Mouse (Mus musculus) lung, postnatal 0 days (tissue): ENCODE data around the gene Tnks1bp1. TPM values are rescaled to one million over a fixed set of nuclear protein-coding genes. Genes with fewer than 3 reads are reported as not detected.

Experiments used
- ATAC-seq: fragments of 200-750 bp; cut with Nextera tagmentation; 2 replicates; pipeline ENCODE4 v1.8.0; 2017; ENCODE audit warnings: moderate library complexity
- DNase-seq: peaks from one replicate; pipeline ENCODE4 v3.0.0-alpha.2; 2016; ENCODE audit warnings: low spot score
- H3K27ac ChIP-seq: fragments of 300-500 bp; sonication (generic); 2 replicates; pipeline ENCODE4 v1.5.1; 2014; ENCODE audit warnings: antibody characterized with exemption, mild to moderate bottlenecking, low read length, mixed read lengths
- H3K27me3 ChIP-seq: fragments of 300-500 bp; sonication (generic); replicated peaks from 2 replicates; pipeline ENCODE4 v1.6.1; 2014; ENCODE audit warnings: low read length, mixed read lengths; ENCODE audit not compliant: insufficient read depth
- H3K36me3 ChIP-seq: fragments of 300-500 bp; sonication (generic); 2 replicates; pipeline ENCODE4 v1.6.1; 2014; ENCODE audit warnings: low read length, mixed read lengths; ENCODE audit not compliant: insufficient read depth
- H3K4me1 ChIP-seq: fragments of 300-500 bp; sonication (generic); 2 replicates; pipeline ENCODE4 v1.6.1; 2014; ENCODE audit warnings: antibody characterized with exemption, low read depth, low read length, mixed read lengths; ENCODE audit not compliant: insufficient read depth
- H3K4me2 ChIP-seq: fragments of 300-500 bp; sonication (generic); replicated peaks from 2 replicates; pipeline ENCODE4 v1.6.1; 2014; ENCODE audit warnings: low read depth, mild to moderate bottlenecking, low read length, moderate library complexity, mixed read lengths
- H3K4me3 ChIP-seq: fragments of 300-500 bp; sonication (generic); 2 replicates; pipeline ENCODE4 v1.5.1; 2014; ENCODE audit warnings: low read depth, low read length
- H3K9ac ChIP-seq: fragments of 300-500 bp; sonication (generic); replicated peaks from 2 replicates; pipeline ENCODE4 v1.6.1; 2014; ENCODE audit warnings: low read depth, mild to moderate bottlenecking
- H3K9me3 ChIP-seq: fragments of 300-500 bp; sonication (generic); 2 replicates; pipeline ENCODE4 v1.6.1; 2016; ENCODE audit warnings: low read length, mixed read lengths
- CTCF ChIP-seq: IDR thresholded peaks from 2 replicates; pipeline ENCODE4 v1.5.1; 2016; ENCODE audit warnings: antibody characterized with exemption, mild to moderate bottlenecking
- EP300 ChIP-seq: IDR thresholded peaks from 2 replicates; pipeline ENCODE4 v1.6.1; 2016; ENCODE audit warnings: antibody characterized with exemption, mild to moderate bottlenecking, control low read depth
- WGBS: fragments of 180-500 bp; shearing (Covaris S2); extraction: QIAGEN DNeasy Blood & Tissue Kit; methylation state at CpG from one replicate; pipeline ENCODE4 v1.1.7; 2014; 5-methylcytosine and 5-hydroxymethylcytosine counted together
- polyA plus RNA-seq: library from polyadenylated mRNA; unstranded; fragments of >200 nt; fragmentation: Nextera tagmentation; extraction: Ambion mirVana; gene quantifications from 2 replicates; pipeline ENCODE4 v1.2.1, GENCODE M21; 2015

Tnks1bp1 gene
- polyA plus RNA-seq, 1 experiment from 2014 or later, result 40.3 TPM

DNA sequence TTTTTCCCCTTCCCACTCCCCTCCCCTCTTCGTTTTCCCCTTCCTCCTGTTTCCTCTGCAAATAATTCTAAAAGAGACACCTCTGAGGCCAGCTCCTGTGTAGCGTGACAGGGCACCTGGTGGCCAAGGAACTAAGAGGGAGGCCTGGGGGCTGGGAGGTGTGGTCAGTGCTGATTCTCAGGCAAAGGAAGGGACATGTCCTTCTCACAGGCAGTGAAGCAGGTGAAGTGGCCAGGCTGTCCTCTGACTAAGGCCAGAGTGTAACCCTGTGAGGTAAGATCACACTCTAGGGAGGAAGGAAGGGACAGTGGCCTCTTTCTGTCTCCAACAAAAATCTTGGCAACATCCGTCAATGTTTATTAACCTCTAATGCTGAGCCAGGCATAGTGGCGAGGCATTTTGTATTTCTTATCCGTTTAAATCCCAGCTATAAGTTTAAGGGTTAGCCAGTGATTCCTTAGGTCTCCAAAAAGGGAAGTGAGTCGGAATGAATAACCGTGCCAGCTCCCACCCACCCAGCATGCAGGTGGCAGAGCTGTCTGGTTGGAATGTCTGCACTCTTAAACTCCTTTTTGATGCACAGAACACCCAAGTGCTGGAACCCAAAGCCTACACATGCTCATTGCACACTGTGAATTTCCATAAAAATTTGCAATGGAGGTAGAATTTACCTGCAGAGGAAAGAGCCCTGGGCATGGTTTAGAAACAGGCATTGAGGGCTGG lies 58.4 kb downstream of the Tnks1bp1 start:
- DNase-seq, result peak; percentile 39
- Histone ChIP-seq H3K9me3 (no peaks in the 10 kb centered on the region), H3K4me3 (no peak overlapping the region), H3K27ac (peak overlapping the region; percentile 77), H3K4me2 (peak overlapping the region; percentile 17), H3K27me3 (no peaks in the 10 kb centered on the region), H3K9ac (0 out of 2 replicates have a peak overlapping the region, but pooled peaks have one; percentile 12), H3K36me3 (no peaks in the 10 kb centered on the region), H3K4me1 (peaks cover 14% of the 10 kb centered on the region; the same call in 1 of the 2 replicates)
- no peak for TF ChIP-seq EP300
- no peak for TF ChIP-seq CTCF
- ATAC-seq, result peak; percentile 54
- 31% methylated on average over 7 of the region's 7 CpGs for WGBS

GRCm38 (mm10) chr2:85106941-85107340 lies 59.1 kb downstream of the Tnks1bp1 start:
- TF ChIP-seq EP300 (peak; percentile 45; the same call in 1 of the 2 replicates), CTCF (no peak)
- Histone ChIP-seq H3K27ac (0 out of 2 replicates have a peak overlapping the region, but pooled peaks have one; percentile 26), H3K4me1 (peaks cover 14% of the 10 kb centered on the region; the same call in 1 of the 2 replicates), H3K9me3 (no peaks in the 10 kb centered on the region), H3K36me3 (no peaks in the 10 kb centered on the region), H3K4me2 (no peak overlapping the region), H3K27me3 (no peaks in the 10 kb centered on the region), H3K4me3 (no peak overlapping the region), H3K9ac (no peak overlapping the region)
- ATAC-seq (peak; percentile 67), DNase-seq (peak; percentile 65)
- 40% methylated on average over 4 of the region's 4 CpGs for WGBS

GRCm38 (mm10) chr2:85110288-85110875 lies 62.6 kb downstream of the Tnks1bp1 start:
- WGBS, result 80% methylated on average over 9 of the region's 9 CpGs
- H3K4me2 ChIP-seq, result no peak overlapping the region
- H3K36me3 ChIP-seq, result no peaks in the 10 kb centered on the region
- H3K27me3 ChIP-seq, result no peaks in the 10 kb centered on the region
- no peak overlapping the region for H3K9ac ChIP-seq
- ATAC-seq, result no peak
- H3K9me3 ChIP-seq, result no peaks in the 10 kb centered on the region
- H3K4me3 ChIP-seq, result no peak overlapping the region
- no peak for DNase-seq
- no peak overlapping the region for H3K27ac ChIP-seq
- TF ChIP-seq CTCF (no peak), EP300 (no peak)
- peaks cover 14% of the 10 kb centered on the region; the same call in 1 of the 2 replicates for H3K4me1 ChIP-seq

Other genes with a start within 250 kb of the Tnks1bp1 start
- gene Ube2l6, start 249.2 kb upstream of the Tnks1bp1 start, polyA plus RNA-seq, result 83.7 and 85.6 TPM in 2 replicates
- 0.44 and 0.53 TPM in 2 replicates for gene Smtnl1, start 225.4 kb upstream of the Tnks1bp1 start, polyA plus RNA-seq
- 24.2 and 28.5 TPM in 2 replicates for gene Timm10, start 221.0 kb upstream of the Tnks1bp1 start, polyA plus RNA-seq
- gene Slc43a1, start 209.2 kb upstream of the Tnks1bp1 start, polyA plus RNA-seq, result 4.9 and 6.6 TPM in 2 replicates
- 0.62 and 1.1 TPM in 2 replicates for gene Rtn4rl2, start 161.3 kb upstream of the Tnks1bp1 start, polyA plus RNA-seq
- 121 and 122 TPM in 2 replicates for gene Slc43a3, start 111.4 kb upstream of the Tnks1bp1 start, polyA plus RNA-seq
- not detected in 2 replicates for gene Prg2, start 67.6 kb upstream of the Tnks1bp1 start, polyA plus RNA-seq
- not detected in 2 replicates for gene Prg3, start 59.8 kb upstream of the Tnks1bp1 start, polyA plus RNA-seq
- gene Ssrp1, start 10.8 kb upstream of the Tnks1bp1 start, polyA plus RNA-seq, result 81.8 and 87.3 TPM in 2 replicates
- gene P2rx3, start 10.6 kb upstream of the Tnks1bp1 start, polyA plus RNA-seq, result 0.07 and 0.08 TPM in 2 replicates
- gene Aplnr, start 88.2 kb downstream of the Tnks1bp1 start, polyA plus RNA-seq, result 84.1 and 90.6 TPM in 2 replicates
- 0.10 and 0.25 TPM in 2 replicates for gene Lrrc55, start 149.2 kb downstream of the Tnks1bp1 start, polyA plus RNA-seq